Mouse (Mus musculus) MN1 (cell line): Measurements from ENCODE around the gene Opa1.
A peak's percentile ranks its signal among the peaks of the same experiment; 100 is the strongest.

Experiments used
- DNase-seq: peaks from one replicate; pipeline ENCODE4 v3.0.0-alpha.2; 2016; ENCODE audit warnings: low spot score

The Opa1 gene

DNA sequence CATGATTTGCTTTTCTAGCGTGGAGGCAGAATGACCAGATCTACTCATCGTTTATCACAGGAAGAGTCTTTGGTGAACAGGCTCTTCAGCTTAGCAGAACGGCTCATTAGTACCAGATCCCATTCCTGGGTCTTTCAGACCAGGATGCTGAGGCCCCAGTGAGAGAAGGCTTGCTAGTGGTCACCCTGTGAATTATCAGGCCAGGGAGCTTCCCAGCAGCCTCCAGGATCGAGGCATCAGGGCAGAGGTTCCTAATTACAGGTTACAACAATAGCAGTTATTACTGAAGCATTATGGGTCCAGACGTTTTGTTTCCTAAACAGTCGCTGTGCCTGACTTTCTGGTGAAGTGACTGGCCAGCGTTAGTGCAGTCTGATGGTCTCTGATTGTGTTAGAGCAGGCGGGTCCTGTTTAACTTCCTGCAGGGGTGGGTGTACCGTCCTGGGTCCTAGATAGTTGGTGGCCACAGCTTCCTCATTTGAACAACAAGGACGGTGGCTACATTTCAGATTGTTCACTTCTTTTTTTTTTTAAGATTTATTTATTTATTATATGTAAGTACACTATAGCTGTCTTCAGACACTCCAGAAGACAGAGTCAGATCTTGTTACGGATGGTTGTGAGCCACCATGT, 110.2 kb downstream of the Opa1 start:
- no peak for DNase-seq

DNA sequence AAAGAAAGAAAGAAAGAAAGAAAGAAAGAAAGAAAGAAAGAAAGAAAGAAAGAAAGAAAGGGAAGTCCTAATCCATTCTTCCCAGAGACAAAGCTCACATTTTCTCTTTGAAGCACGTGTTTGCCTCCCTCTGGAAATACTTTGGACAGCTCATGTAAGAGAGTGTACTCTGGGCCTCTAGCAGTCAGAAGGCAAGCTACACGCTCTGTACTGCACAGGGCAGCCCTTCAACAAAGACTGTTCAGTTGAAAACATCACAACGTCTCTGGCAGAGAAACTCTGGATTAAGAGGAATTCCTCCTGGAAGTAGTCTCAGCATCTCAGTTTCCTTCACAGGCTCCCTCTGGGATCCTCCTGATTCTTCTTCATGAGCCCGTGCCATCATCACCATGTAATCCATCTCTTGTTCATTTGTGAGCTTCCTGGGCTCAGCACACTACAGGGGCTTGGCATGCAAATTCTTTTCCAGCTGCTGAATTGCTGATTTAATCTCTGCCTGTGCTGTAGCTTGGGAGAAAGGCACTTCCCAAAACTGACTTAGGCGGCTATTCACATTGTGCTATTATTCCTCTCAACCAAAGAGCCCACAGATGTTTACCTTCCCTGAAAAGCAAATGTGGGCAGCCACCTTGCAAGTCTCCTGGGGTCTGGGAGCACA, 114.0 kb downstream of the Opa1 start:
- no peak for DNase-seq

- DNase-seq, result no peak
Observed at GRCm38 (mm10) chr16:29693791-29694419, 114.8 kb downstream of the Opa1 start.

- peak; percentile 22 for DNase-seq
Observed at GRCm38 (mm10) chr16:29694420-29694959, 115.4 kb downstream of the Opa1 start.
